Mouse (Mus musculus) gastrocnemius, postnatal 10 days (tissue): ENCODE results near the gene Ttll1. TPM values are rescaled to one million over a fixed set of nuclear protein-coding genes. Genes with fewer than 3 reads are reported as not detected.
"Not testable (repeated sequence)": the region's sequence is repeated elsewhere in the genome, so short reads cannot be mapped to it uniquely, and the experiment has no call there.

Experiments used
- DNase-seq: peaks from one replicate; pipeline ENCODE4 v3.0.0; 2021; ENCODE audit warnings: mixed read lengths
- total RNA-seq, 2 experiments: library from RNA; stranded (reverse); gene quantifications; 2 replicates each; pipeline ENCODE4 v1.2.3; 2021

Gene Ttll1
- total RNA-seq, 2 experiments from 2014 or later = 5.2 to 6.3 TPM

- DNase-seq = no peak
Observed at GRCm38 (mm10) chr15:83523638-83524332, 13.1 kb upstream of the Ttll1 start.

- DNase-seq = no peak
Observed at GRCm38 (mm10) chr15:83523196-83523595, 12.5 kb upstream of the Ttll1 start.

GRCm38 (mm10) chr15:83520861-83521382, 10.2 kb upstream of the Ttll1 start:
- DNase-seq = no peak

GRCm38 (mm10) chr15:83518215-83519048, 7.7 kb upstream of the Ttll1 start:
- DNase-seq = peak; percentile 55

GRCm38 (mm10) chr15:83515018-83515417, 4.3 kb upstream of the Ttll1 start:
- no peak for DNase-seq

GRCm38 (mm10) chr15:83512489-83513281, 2.0 kb upstream of the Ttll1 start:
- no peak for DNase-seq

GRCm38 (mm10) chr15:83509950-83510804, 516 bp downstream of the Ttll1 start:
- DNase-seq = no peak

- not testable (repeated sequence) for DNase-seq
Observed at GRCm38 (mm10) chr15:83501483-83501882, 9.2 kb downstream of the Ttll1 start.

GRCm38 (mm10) chr15:83500352-83500751, 10.3 kb downstream of the Ttll1 start:
- DNase-seq = no peak

GRCm38 (mm10) chr15:83499211-83499755, 11.4 kb downstream of the Ttll1 start:
- no peak for DNase-seq

- no peak for DNase-seq
Observed at GRCm38 (mm10) chr15:83497299-83497698, 13.4 kb downstream of the Ttll1 start.

- no peak for DNase-seq
Observed at GRCm38 (mm10) chr15:83495787-83496367, 14.8 kb downstream of the Ttll1 start.

GRCm38 (mm10) chr15:83495195-83495594, 15.5 kb downstream of the Ttll1 start:
- DNase-seq = no peak

- DNase-seq = no peak
Observed at GRCm38 (mm10) chr15:83494572-83494920, 16.1 kb downstream of the Ttll1 start.

GRCm38 (mm10) chr15:83493856-83494571, 16.7 kb downstream of the Ttll1 start:
- DNase-seq = no peak

- no peak for DNase-seq
Observed at GRCm38 (mm10) chr15:83491891-83492290, 18.8 kb downstream of the Ttll1 start.

GRCm38 (mm10) chr15:83489471-83489870, 21.2 kb downstream of the Ttll1 start:
- DNase-seq = no peak

- no peak for DNase-seq
Observed at GRCm38 (mm10) chr15:83487477-83488115, 23.1 kb downstream of the Ttll1 start.

GRCm38 (mm10) chr15:83484311-83484710, 26.4 kb downstream of the Ttll1 start:
- DNase-seq = no peak

- DNase-seq = no peak
Observed at GRCm38 (mm10) chr15:83483482-83483881, 27.2 kb downstream of the Ttll1 start.
